Mouse (Mus musculus): ENCODE results near the gene Zfp784. TPM values are rescaled to one million over a fixed set of nuclear protein-coding genes. Genes with fewer than 3 reads are reported as not detected.
A peak's percentile ranks its signal among the peaks of the same experiment; 100 is the strongest.

Zfp784 gene
- polyA plus RNA-seq, 1 experiment from 2014 or later = 6.0 TPM

- H3K4me2 ChIP-seq (replicated peaks) = peak overlapping the region; percentile 94
- WGBS = 15% methylated on average over 32 of the region's 32 CpGs
- H3K4me3 ChIP-seq (replicated peaks) = peak overlapping the region; percentile 86
- no peaks in the 10 kb centered on the region for H3K9me3 ChIP-seq
- no peak for ATAC-seq
- H3K4me1 ChIP-seq (replicated peaks) = peaks cover 41% of the 10 kb centered on the region
- H3K27ac ChIP-seq = no peak overlapping the region
- peaks cover 57% of the 10 kb centered on the region for H3K27me3 ChIP-seq (replicated peaks)
- no peaks in the 10 kb centered on the region for H3K36me3 ChIP-seq
- peak overlapping the region; percentile 29 for H3K9ac ChIP-seq
Observed at GRCm38 (mm10) chr7:5053456-5054179, 15.4 kb upstream of the Zfp784 start.

- no peaks in the 10 kb centered on the region for H3K36me3 ChIP-seq
- peaks cover 41% of the 10 kb centered on the region for H3K4me1 ChIP-seq (replicated peaks)
- H3K4me2 ChIP-seq (replicated peaks) = peak overlapping the region; percentile 94
- ATAC-seq = peak; percentile 29; the same call in 1 of the 2 replicates
- H3K9ac ChIP-seq = peak overlapping the region; percentile 48
- peak overlapping the region; percentile 86 for H3K4me3 ChIP-seq (replicated peaks)
- no peaks in the 10 kb centered on the region for H3K9me3 ChIP-seq
- no peak overlapping the region for H3K27ac ChIP-seq
- H3K27me3 ChIP-seq (replicated peaks) = peaks cover 54% of the 10 kb centered on the region
- 4% methylated on average over 45 of the region's 45 CpGs for WGBS
Observed at GRCm38 (mm10) chr7:5052931-5053343, 14.7 kb upstream of the Zfp784 start.

- Histone ChIP-seq H3K9me3 (no peaks in the 10 kb centered on the region), H3K9ac (peak overlapping the region; percentile 48), H3K4me3 (replicated peaks) (peak overlapping the region; percentile 86), H3K4me2 (replicated peaks) (peak overlapping the region; percentile 94), H3K27ac (no peak overlapping the region), H3K27me3 (replicated peaks) (peaks cover 50% of the 10 kb centered on the region), H3K36me3 (no peaks in the 10 kb centered on the region), H3K4me1 (replicated peaks) (peaks cover 41% of the 10 kb centered on the region)
- 2% methylated on average over 12 of the region's 12 CpGs for WGBS
- no peak for ATAC-seq
Observed at GRCm38 (mm10) chr7:5052438-5052837, 14.2 kb upstream of the Zfp784 start.

DNA sequence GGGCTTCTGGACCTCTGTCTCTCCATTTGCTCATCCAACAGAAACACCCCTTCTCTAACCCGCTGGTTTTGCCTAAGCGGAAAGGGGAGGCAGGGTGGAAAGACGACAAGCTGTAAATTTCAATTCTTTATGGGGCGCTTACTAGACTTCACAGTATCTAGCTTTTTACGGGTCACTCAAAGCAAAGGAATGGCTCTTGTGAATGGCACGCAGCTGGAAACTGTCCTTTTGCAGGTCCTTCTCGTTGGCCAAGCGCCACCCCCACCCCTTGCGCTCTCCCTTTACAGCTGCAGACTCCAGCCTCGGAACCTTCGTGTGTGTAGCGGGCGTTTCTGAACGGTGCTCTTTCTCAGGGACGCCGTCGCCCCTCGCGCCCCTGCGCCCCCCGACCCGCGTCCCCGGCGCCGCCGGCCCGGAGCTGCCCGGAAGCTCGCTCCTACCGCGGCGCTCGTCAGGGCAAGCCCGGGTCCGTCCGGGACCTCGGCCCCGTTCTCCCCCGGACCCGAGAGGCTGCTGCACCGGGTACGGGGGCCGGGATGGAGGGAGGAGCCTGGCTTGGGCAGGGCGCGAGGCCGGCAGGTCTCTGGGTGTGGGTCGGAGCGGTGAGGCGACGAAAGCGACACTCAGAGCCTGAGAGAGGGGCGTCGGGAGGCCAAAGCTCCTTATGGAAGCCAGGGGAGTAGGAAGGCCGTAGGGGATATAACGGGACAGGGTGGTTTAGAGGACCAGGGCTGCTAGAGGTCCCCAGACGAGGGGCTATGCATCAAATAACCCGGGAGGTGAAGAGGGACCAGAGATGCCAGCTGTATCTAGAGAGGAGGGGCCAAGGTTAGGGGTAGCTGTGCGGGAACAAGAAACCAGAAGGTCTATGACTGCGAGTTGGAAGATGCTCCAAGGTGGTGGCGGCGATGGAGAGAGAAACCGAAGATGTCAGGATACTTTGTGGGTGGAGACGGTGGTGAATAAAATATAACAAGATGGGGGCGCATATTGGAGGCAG lies 13.2 kb upstream of the Zfp784 start, which contains the start of gene Zfp580:
TSS of gene Zfp580 (plus strand) at position 346 of the 1,000 bp plus-strand sequence.
- Histone ChIP-seq H3K4me3 (replicated peaks) (peak within 1 kb of the TSS; percentile 86), H3K27me3 (replicated peaks) (peaks cover 43% of the 10 kb centered on the region), H3K4me2 (replicated peaks) (peak within 1 kb of the TSS; percentile 94), H3K36me3 (no peaks in the 10 kb centered on the region), H3K9me3 (no peaks in the 10 kb centered on the region), H3K4me1 (replicated peaks) (peaks cover 34% of the 10 kb centered on the region), H3K9ac (peak within 1 kb of the TSS; percentile 82), H3K27ac (peak within 1 kb of the TSS; percentile 34)
- 1% methylated on average over 65 of the region's 65 CpGs for WGBS
- peak; percentile 85 for ATAC-seq

- Histone ChIP-seq H3K36me3 (no peaks in the 10 kb centered on the region), H3K27ac (no peak overlapping the region), H3K9ac (no peak overlapping the region), H3K9me3 (no peaks in the 10 kb centered on the region), H3K4me1 (replicated peaks) (peaks cover 9% of the 10 kb centered on the region; the same call in 1 of the 2 replicates), H3K27me3 (replicated peaks) (peaks cover 4% of the 10 kb centered on the region; the same call in 1 of the 2 replicates), H3K4me2 (replicated peaks) (no peak overlapping the region), H3K4me3 (replicated peaks) (no peak overlapping the region)
- 26% methylated on average over 2 of the region's 2 CpGs for WGBS
- no peak for ATAC-seq
Observed at GRCm38 (mm10) chr7:5047313-5047712, 9.1 kb upstream of the Zfp784 start.

GRCm38 (mm10) chr7:5046112-5046511 lies 7.9 kb upstream of the Zfp784 start:
- no peak overlapping the region for H3K4me3 ChIP-seq (replicated peaks)
- H3K27ac ChIP-seq = no peak overlapping the region
- 69% methylated on average over 2 of the region's 2 CpGs for WGBS
- H3K27me3 ChIP-seq (replicated peaks) = no peaks in the 10 kb centered on the region
- H3K4me1 ChIP-seq (replicated peaks) = peaks cover 6% of the 10 kb centered on the region; the same call in 1 of the 2 replicates
- H3K9me3 ChIP-seq = no peaks in the 10 kb centered on the region
- no peak overlapping the region for H3K9ac ChIP-seq
- H3K4me2 ChIP-seq (replicated peaks) = no peak overlapping the region
- no peak for ATAC-seq
- no peaks in the 10 kb centered on the region for H3K36me3 ChIP-seq

DNA sequence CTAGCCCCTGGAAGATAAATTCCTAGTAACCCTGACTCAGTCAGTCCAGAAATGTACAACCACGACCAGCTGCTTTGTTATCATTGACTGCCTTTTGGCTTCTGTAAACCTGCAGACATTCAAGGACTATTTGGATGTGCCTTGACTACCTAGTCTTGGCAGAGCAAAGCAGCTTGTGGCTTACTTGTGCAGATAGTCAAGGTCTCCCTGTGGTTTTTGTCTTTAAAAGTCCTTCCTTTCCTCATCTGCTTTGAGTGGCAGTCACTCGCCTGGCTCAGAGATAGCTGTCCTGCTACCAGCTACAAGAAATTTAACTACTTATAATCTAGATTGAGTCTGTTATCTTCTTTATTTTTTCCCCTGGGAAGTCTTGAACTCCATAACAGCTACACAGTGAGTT lies 6.7 kb upstream of the Zfp784 start:
- no peaks in the 10 kb centered on the region for H3K9me3 ChIP-seq
- H3K27me3 ChIP-seq (replicated peaks) = no peaks in the 10 kb centered on the region
- no peak overlapping the region for H3K4me2 ChIP-seq (replicated peaks)
- no peaks in the 10 kb centered on the region for H3K36me3 ChIP-seq
- no peak overlapping the region for H3K4me3 ChIP-seq (replicated peaks)
- no peak overlapping the region for H3K27ac ChIP-seq
- WGBS = 73% methylated on average over 2 of the region's 2 CpGs
- ATAC-seq = no peak
- H3K4me1 ChIP-seq (replicated peaks) = no peaks in the 10 kb centered on the region
- no peak overlapping the region for H3K9ac ChIP-seq

DNA sequence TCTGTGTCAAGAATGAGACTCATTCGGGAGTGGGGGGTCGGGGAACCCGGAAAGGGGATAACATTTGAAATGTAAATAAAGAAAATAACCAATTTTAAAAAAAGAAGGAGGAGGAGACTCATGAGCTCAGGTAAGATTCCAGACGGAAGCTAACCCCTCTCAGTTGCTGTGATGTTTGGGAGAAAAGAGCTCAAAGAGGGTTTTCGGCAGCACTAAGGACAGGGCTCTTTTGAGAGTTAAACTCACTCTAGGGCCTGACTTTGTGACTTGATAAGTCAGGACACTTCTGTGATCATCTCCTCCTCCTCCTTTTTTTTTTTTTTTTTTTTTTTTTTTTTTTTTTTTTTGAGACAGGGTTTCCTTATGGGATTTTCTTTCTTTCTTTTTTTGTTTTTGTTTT lies 694 bp upstream of the Zfp784 start:
- Histone ChIP-seq H3K9ac (0 out of 2 replicates have a peak overlapping the region, but pooled peaks have one; percentile 84), H3K4me3 (replicated peaks) (peak overlapping the region; percentile 67), H3K4me1 (replicated peaks) (no peaks in the 10 kb centered on the region), H3K9me3 (no peaks in the 10 kb centered on the region), H3K27me3 (replicated peaks) (no peaks in the 10 kb centered on the region), H3K36me3 (peaks cover 21% of the 10 kb centered on the region), H3K4me2 (replicated peaks) (peak overlapping the region; percentile 65), H3K27ac (peak overlapping the region; percentile 98)
- 17% methylated on average over 5 of the region's 5 CpGs for WGBS
- ATAC-seq = no peak

GRCm38 (mm10) chr7:5037467-5037866 lies 779 bp downstream of the Zfp784 start:
- Histone ChIP-seq H3K4me2 (replicated peaks) (peak overlapping the region; percentile 65), H3K9ac (no peak overlapping the region)
- 85% methylated on average over 8 of the region's 8 CpGs for WGBS

DNA sequence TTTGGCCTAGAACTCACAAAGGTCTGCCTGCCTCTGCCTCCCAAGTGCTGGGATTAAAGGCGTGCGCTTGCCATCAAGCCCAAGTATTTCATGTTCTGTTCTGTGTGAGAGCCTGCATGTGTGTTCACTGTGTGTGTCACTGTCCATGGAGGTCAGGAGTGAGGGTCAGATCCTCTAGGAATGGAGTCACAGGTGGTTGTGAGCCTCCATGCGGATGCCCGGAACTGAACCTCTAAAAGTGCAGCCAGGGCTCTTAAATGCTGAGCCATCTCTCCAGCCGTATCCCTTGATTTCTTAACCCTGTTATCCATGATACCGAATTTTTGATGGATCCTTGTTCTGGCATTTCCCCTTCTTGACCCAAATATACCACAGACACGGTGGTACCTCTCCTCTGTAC lies 1.2 kb downstream of the Zfp784 start:
- no peak overlapping the region for H3K4me2 ChIP-seq (replicated peaks)
- peaks cover 2% of the 10 kb centered on the region; the same call in 1 of the 2 replicates for H3K9me3 ChIP-seq
- no peak overlapping the region for H3K27ac ChIP-seq
- H3K27me3 ChIP-seq (replicated peaks) = no peaks in the 10 kb centered on the region
- peaks cover 39% of the 10 kb centered on the region for H3K36me3 ChIP-seq
- no peaks in the 10 kb centered on the region for H3K4me1 ChIP-seq (replicated peaks)
- H3K9ac ChIP-seq = no peak overlapping the region
- WGBS = 89% methylated on average over 7 of the region's 7 CpGs
- no peak overlapping the region for H3K4me3 ChIP-seq (replicated peaks)
- no peak for ATAC-seq

More at GRCm38 (mm10) chr7:5037467-5037866, 779 bp downstream of the Zfp784 start:
- no peak for ATAC-seq
- Histone ChIP-seq H3K36me3 (peaks cover 35% of the 10 kb centered on the region), H3K4me3 (replicated peaks) (peak overlapping the region; percentile 67; the same call in 1 of the 2 replicates), H3K4me1 (replicated peaks) (no peaks in the 10 kb centered on the region), H3K27me3 (replicated peaks) (no peaks in the 10 kb centered on the region), H3K9me3 (no peaks in the 10 kb centered on the region), H3K27ac (0 out of 2 replicates have a peak overlapping the region, but pooled peaks have one; percentile 98)

DNA sequence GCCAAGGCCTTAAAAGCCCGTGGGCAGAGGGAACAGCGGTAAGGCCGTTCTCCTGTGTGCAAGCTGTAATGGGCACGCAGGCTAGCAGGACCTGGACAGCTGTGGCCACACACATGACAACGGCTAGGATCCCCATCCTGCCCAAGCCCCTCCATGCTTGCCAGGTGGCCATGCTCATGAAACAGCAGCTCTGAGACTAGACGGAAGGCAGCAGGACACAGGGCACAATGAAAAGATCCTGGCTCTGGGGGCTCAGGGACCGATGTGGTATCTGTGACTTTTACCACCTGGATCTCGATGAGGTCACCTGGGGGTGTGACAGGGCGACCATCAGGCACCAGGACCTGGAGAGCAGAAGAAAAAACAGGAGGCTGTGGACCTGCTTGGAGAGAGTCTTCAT lies 2.1 kb downstream of the Zfp784 start:
- 95% methylated on average over 9 of the region's 9 CpGs for WGBS
- peaks cover 11% of the 10 kb centered on the region for H3K9me3 ChIP-seq
- ATAC-seq = no peak
- H3K9ac ChIP-seq = no peak overlapping the region
- H3K4me2 ChIP-seq (replicated peaks) = no peak overlapping the region
- no peaks in the 10 kb centered on the region for H3K4me1 ChIP-seq (replicated peaks)
- no peak overlapping the region for H3K27ac ChIP-seq
- H3K4me3 ChIP-seq (replicated peaks) = no peak overlapping the region
- H3K36me3 ChIP-seq = peaks cover 48% of the 10 kb centered on the region
- no peaks in the 10 kb centered on the region for H3K27me3 ChIP-seq (replicated peaks)

- Histone ChIP-seq H3K4me3 (replicated peaks) (no peak overlapping the region), H3K27ac (no peak overlapping the region), H3K4me1 (replicated peaks) (no peaks in the 10 kb centered on the region), H3K9me3 (peaks cover 16% of the 10 kb centered on the region), H3K27me3 (replicated peaks) (no peaks in the 10 kb centered on the region), H3K36me3 (peaks cover 53% of the 10 kb centered on the region), H3K9ac (no peak overlapping the region), H3K4me2 (replicated peaks) (no peak overlapping the region)
- no peak for ATAC-seq
- WGBS = 97% methylated on average over 17 of the region's 17 CpGs
Observed at GRCm38 (mm10) chr7:5035628-5036027, 2.6 kb downstream of the Zfp784 start.
